Mouse (Mus musculus): Measurements from ENCODE around the gene AY358078. TPM values are rescaled to one million over a fixed set of nuclear protein-coding genes. Genes with fewer than 3 reads are reported as not detected.
"Not testable (repeated sequence)": the region's sequence is repeated elsewhere in the genome, so short reads cannot be mapped to it uniquely, and the experiment has no call there.

AY358078 gene
- total RNA-seq (2021): not detected
- long read RNA-seq, experiment 1: 0 reads
- long read RNA-seq, experiment 2: 0 reads

GRCm38 (mm10) chr14:51799746-51800145 is at the start of gene AY358078:
Gene AY358078, plus strand, starts transcription at chr14:51800046.
- no peak for DNase-seq
- intact Hi-C loops (cut with DNase I): no loop called here

DNA sequence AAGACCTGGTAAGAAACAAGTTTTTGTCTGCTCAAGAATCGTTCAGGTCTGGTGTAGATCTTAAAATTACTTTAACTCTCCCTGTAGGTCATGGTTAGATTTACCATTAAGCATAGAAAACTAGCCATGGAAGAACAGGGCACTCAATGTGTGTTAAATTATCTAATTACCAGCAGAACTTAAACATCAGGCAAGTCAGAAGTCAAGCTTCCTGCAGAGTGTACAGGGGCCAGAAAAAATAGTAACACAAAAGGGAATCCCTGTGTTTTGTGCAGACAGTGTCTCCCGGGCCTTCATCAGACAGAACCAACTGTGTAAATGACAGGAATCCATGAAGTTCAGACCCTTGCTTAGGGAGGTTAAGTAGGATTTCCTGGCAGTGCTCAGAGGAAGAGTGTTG is 43.9 kb upstream of the AY358078 start:
- DNase-seq: no peak
- intact Hi-C loops (cut with DNase I): no loop called here

- intact Hi-C loops (cut with DNase I): loop anchor here (5.0 kb wide), 2 partner anchors 56 to 91 kb away; no protein-coding TSS in a partner anchor
- DNase-seq: not testable (repeated sequence)
These were observed 28.5 kb upstream of the AY358078 start for GRCm38 (mm10) chr14:51771378-51771777.

- intact Hi-C loops (cut with DNase I): loop anchor here (5.0 kb wide), 2 partner anchors 54 to 89 kb away; no protein-coding TSS in a partner anchor
- no peak for DNase-seq
These were observed 26.4 kb upstream of the AY358078 start, which contains the start of gene Ang4 for GRCm38 (mm10) chr14:51773490-51773889. Gene Ang4, minus strand, starts transcription at chr14:51773590.

DNA sequence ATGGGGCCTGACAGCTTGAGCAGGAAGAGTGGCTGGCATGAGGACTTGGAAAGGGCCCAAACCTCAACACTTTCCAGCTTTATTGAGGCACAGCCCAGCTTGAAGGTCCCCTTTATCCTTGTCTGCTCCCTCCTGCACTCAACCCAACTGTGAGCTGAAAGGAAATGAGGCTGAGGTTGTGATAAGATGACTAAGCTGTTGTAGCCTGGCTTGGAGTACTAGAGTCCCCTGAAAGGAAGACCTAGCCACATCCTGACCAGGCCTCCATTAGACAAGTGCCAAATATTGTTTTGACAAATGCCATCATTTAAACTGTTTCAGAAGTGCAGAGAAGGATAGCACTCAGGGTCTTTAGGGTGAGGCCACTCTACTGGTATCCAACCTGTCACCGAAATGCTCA is 22.1 kb upstream of the AY358078 start:
- intact Hi-C loops (cut with DNase I): no loop called here
- DNase-seq: no peak

- no peak for DNase-seq
- intact Hi-C loops (cut with DNase I): no loop called here
These were observed 20.9 kb upstream of the AY358078 start for GRCm38 (mm10) chr14:51778865-51779481.

- intact Hi-C loops (cut with DNase I): no loop called here
These were observed 13.5 kb upstream of the AY358078 start for GRCm38 (mm10) chr14:51786335-51786734.

DNA sequence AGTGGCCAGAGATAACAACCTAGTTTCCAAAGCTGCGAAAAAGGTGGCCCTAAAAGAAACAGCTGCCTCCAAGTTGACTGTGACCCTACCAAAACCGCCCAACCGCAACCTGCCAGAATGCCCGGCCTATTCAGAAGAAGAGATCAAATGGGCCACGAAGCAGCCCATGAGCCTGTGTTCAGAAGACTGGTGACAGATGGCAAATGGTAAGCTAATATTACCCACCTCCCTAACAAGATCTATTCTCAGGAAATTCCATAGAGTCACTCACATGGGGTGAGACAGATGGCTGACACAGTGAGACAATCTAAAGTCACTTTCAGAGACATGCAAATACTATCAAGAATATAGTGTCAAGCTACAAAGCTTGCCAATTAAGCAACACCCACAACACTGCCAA is 12.8 kb upstream of the AY358078 start:
- intact Hi-C loops (cut with DNase I): no loop called here
- DNase-seq: no peak

More at GRCm38 (mm10) chr14:51786335-51786734, 13.5 kb upstream of the AY358078 start:
- DNase-seq: no peak

- DNase-seq: no peak
- intact Hi-C loops (cut with DNase I): no loop called here
These were observed 10.7 kb upstream of the AY358078 start for GRCm38 (mm10) chr14:51789196-51789595.

GRCm38 (mm10) chr14:51794106-51794505 is 5.7 kb upstream of the AY358078 start:
- DNase-seq: no peak
- intact Hi-C loops (cut with DNase I): no loop called here

DNA sequence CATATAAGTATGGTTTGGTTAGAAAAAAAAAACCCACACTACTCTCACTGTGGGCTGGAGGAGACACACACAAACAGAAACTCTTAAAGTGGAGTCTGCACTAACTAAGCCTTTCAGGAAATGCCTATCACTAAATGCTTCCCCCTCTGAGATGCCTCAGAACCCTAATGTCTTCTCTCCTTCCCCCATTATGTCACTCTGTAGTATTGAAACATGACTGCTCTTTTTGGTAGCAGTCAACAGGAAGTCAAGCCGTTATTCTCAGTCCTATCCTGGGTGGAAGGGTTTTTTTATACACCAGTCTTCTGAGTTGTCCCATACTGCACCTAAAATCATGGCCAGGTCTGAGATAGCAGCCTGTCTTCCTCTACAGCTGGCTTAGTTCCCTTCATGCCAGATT is 26.8 kb downstream of the AY358078 start:
- intact Hi-C loops (cut with DNase I): loop anchor here (5.0 kb wide), 1 partner anchor 54 kb away; the partner anchor contains the start of gene Ang4
- DNase-seq: no peak

DNA sequence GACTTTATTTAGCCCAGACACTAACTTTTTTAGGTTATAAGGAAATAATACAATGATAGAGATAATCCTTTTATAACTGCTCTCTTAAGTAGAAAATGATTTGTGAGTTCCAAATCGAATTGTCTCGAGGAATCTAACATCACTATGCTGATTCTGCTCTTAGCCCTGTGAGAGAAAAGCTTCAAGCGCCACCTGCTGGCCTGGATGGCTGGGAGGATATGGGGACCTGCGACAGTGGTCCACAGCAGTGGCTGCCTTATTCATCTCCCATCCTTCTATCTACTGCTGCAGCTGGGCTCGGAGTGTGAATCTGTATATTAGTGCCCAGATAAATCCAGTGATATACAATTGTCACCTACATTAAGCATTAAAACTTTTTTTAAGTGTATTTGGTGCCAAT is 28.0 kb downstream of the AY358078 start:
- DNase-seq: peak; percentile 7 to 28
- intact Hi-C loops (cut with DNase I): loop anchor here (5.0 kb wide), 1 partner anchor 56 kb away; the partner anchor contains the start of gene Ang4

GRCm38 (mm10) chr14:51829188-51829587 is 29.3 kb downstream of the AY358078 start:
- intact Hi-C loops (cut with DNase I): loop anchor here (5.0 kb wide), 1 partner anchor 57 kb away; the partner anchor contains the start of gene Ang4
- DNase-seq: no peak

DNA sequence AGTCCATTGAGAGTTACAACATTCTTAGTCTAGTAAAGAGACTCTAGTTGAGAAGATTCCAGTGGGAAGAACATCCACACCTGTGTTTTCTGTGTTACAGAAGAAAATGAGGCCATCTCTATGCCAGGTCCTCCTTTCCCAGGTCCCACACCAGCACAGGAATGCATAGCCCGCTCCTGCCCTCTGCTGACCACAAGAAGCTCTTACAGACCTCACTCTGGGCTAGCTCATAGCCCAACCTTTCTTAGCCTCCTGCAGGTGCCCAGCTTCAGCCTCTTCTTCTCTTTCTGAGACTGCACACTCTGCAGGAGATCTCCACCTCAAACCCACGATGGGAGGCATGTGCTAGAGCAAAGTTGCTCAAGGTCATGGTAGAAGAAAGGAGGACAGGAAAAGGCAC is 38.6 kb downstream of the AY358078 start:
- intact Hi-C loops (cut with DNase I); DNase-seq: not testable (repeated sequence)

DNA sequence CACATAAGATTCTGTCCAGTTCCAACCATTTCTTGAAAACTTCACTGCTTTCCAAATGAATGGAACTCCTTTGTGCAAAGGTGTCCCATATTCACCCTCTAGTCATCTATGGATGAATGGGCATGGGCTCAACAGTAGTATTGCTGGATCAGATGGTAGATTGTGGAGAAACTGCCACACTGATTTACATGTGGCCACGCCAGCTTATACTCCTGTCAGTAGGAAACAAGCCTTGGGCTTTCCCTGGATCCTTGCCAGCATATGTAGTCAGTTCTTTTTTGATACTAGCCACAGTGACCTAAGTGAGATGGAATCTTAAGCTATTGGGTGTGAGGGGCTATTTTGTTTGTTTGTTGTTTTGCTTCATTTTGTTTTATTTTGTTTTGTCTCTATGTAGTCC is 42.4 kb downstream of the AY358078 start:
- no peak for DNase-seq
- intact Hi-C loops (cut with DNase I): no loop called here

DNA sequence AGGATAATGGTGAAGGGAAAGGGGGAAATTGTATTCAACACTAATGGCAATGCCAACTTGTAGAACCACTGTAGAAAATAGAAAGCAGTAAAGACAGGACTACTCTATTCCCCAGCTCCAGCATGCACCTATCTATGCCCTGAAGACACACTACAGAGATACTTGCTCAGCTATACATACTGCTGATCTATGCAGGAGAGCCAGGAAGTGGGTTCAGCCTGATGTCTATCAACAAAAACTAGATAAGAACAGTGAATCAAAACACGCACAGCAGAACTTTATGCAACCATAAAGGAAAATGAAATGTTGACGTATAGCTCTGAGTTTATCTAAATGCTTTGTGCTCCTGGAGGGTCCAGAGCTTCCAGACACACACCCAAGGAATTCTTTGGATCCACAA is 42.9 kb downstream of the AY358078 start:
- no peak for DNase-seq
- intact Hi-C loops (cut with DNase I): no loop called here

- intact Hi-C loops (cut with DNase I): no loop called here
These were observed 44.0 kb downstream of the AY358078 start for GRCm38 (mm10) chr14:51843882-51844281.

DNA sequence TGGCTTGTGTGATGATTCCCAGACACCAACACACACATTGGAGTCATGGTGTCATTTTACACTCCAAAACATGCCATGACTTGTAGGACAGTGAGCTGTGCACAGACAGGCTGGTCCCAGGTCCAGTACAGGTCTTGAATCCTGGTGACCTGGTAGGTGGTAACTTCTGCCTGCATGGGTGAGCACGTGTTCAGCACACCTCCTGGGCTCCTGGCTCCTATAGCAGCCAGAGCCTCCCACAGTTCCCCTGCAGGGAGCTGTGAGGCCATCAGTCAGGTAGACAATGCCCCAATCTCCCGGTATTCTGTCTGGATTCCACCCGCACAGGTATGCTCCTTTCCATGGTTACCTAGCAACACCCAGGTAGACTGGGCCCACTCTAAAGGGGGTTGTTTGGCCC is 46.7 kb downstream of the AY358078 start:
- DNase-seq: no peak
- intact Hi-C loops (cut with DNase I): no loop called here

More at GRCm38 (mm10) chr14:51843882-51844281, 44.0 kb downstream of the AY358078 start:
- no peak for DNase-seq

GRCm38 (mm10) chr14:51851006-51851405 is 51.2 kb downstream of the AY358078 start:
- DNase-seq: peak in 1 of 2 experiments; percentile 3
- intact Hi-C loops (cut with DNase I): not testable (repeated sequence)

GRCm38 (mm10) chr14:51853399-51853798 is 53.6 kb downstream of the AY358078 start, which contains the start of gene Ear6:
Gene Ear6, plus strand, starts transcription at chr14:51853699.
- no peak for DNase-seq
- intact Hi-C loops (cut with DNase I): no loop called here

DNA sequence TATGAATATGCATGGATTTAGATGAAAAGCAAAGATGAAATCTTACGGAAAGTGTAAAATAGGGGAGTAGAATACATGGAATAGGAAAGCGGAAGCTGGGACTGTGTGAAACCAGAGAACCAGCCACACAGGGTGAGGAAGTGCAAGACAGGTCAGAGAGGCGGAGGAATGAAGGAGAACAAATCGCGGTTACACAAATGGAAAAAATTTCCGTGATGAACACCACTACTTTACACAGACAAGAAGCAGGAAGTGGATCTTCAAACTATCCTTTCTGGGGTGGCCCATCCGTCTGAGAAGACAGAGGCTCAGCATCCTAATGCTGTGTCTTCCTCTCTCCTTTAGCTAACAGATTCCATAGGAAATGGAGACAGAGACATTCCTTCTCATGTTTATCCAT is 55.4 kb downstream of the AY358078 start:
- intact Hi-C loops (cut with DNase I); DNase-seq: not testable (repeated sequence)

- intact Hi-C loops (cut with DNase I): loop anchor here (5.0 kb wide), 1 partner anchor 91 kb away; the partner anchor contains the start of gene Ang4
- DNase-seq: peak in 1 of 2 experiments; percentile 11
These were observed 63.8 kb downstream of the AY358078 start for GRCm38 (mm10) chr14:51863603-51864002.

Data from heart, postnatal 14 days (tissue).